Mouse (Mus musculus): ENCODE measurements at regions not wholly inside any gene's neighbourhood (a gene's known extent, or its start where the extent isn't known, plus 50 kb on each side); places are given as distances from the start of the nearest gene placed in this dataset.

DNA sequence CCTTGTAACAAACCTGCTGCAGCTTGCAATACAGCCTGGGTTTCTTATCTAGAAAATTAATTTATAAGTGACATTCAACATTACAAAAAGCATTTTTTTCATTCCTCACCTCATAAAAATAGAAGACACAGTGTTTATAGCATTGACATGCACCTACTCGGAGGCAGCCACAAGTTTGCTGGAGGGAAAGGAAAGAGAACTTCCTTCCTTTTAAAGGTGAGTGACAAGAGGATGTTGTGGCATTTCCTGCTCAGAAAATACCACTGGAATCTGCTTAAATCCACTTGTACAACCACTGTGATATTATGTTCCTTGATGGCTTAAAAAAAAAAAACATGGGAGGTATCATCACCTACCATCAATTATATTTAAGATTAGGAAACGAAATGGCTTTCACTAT lies 1222.2 kb upstream of the Flrt2 start:
- DNase-seq (ENCODE audit: low spot score in 2 of 2), result no peak

DNA sequence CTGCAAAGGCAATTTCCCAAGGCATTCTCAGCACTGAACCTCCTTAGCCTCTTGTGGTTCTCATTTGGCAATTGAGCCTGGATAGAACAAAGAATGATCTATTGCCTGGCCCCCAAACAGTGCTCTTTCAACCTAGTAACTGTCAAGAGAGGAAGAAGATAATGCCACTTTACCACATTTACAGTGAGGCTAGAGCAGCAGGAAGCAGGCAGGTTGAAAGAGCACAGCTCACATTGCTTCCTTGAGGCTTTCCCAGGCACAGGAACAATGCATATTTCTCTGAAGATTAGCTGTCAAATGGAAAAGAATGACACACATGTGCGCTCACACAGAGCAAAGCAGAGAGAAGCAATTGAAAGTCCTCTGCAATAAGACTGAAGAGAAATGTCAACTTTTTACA lies 1221.0 kb upstream of the Flrt2 start:
- DNase-seq (ENCODE audit: low spot score in 2 of 2), result no peak

DNA sequence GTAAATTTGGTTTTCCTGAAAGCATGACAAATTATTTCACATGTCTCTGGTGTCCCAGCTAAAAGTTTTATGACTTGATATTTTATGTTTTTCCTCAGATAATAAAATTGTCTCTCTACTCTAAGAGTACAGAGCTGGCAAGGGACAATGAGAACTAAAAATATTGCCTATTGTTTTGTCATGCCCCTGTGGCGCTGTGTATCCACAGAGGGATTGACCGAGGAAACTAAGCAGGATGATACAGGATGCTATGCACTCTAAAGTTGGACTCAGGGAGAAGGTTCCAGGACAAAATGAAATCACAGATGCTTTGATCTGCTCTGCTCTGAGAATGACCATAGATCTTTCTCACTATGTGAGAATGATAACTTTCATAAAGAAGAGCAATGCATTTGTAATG lies 1203.3 kb upstream of the Flrt2 start:
- DNase-seq (ENCODE audit: low spot score in 2 of 2), result no peak

DNA sequence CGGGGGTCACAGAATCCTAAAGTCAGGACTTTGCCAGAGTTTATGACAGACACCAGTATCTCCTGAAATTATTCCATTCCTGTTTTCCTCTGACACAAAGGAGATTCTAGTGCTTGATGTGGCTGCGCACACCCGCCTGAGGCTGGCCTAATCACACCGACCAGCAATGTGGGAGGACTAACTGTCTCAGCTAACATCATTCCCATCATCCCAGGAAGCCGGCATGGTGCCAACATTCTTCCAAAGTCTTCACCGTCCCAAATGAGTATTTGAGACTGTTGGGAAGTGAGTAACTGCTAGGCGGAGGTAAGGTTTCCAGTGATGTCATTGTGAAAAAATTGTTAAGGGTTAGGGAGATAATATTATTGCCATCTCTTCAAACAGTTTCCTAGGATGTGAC lies 1183.9 kb upstream of the Flrt2 start:
- DNase-seq (ENCODE audit: low spot score in 2 of 2), result no peak

DNA sequence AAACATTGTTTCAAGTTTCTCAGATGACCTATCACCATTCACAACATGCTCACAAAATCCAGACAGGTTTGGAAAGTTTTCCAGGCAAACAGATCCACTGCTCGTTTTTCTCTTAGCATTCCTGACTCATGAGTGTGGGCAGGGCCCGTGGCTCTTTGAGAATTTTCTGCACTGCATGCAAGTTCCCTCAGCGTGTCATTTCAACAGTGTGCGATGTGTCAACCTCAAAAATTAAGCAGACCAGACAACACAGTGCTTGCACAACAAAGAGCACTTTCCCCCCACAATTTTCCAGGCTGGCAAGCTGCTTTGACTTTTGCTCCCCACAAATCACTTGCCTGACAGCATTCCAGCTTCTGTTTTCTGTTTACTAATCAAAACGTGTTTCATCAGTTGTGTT lies 1182.2 kb upstream of the Flrt2 start:
- DNase-seq (ENCODE audit: low spot score in 2 of 2), result peak; percentile 0 to 31

DNA sequence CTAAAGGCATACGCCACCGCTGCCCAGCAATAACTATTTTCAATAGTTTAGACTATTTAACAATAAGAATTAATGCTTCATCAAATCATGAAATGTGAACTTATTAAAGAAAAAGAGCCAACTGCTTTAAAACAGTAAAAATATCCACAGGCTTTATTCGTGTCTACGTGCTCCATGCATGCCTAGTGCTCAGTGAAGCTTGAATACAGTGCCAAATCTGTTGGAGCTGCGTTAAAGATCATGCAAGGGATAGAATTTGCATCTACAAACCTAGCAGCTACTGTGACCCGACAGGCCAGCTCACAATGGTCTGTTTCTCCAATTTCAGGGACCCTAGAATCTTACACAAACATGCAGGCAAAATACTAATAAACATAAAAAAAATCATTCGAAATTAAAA lies 1147.3 kb upstream of the Flrt2 start:
- no peak for DNase-seq (ENCODE audit: low spot score in 2 of 2)

DNA sequence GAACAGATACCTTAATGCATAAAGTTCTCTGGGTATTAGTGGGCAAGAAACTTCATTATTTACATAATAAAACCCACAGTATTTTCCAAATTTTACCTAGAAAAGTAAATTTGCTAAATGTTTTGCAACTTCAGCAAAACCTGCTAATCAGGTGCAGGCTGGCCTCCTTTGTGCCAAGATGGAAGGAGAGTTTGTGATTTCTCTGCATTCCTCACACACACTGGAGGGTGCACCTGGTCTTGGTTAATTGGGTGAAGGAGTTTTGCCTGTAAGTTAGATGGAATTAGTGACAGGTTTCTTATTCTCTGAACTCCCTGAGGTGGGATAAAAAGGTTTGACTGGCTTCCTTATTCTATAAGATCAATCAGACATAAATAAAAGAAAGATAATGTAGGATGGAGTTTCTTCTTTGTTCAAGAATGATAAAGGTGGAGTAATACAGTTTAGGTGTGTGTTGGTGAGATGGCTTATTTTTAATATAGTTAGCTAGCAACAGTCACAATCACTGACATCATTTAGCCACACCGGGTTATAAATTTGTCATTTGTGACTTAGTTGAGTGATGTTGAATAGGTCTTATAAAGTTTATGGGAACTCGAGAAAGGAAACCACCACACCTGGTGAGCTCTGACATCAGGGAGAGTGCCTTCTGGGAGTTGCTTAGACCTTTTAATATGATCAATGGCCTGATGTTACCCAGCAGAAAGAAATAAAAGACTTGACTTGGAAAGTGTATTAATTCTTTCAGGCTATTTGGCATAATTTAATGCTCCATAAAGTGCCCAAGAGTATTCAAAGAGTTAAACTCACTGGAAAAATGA lies 1131.4 kb upstream of the Flrt2 start:
- no peak for DNase-seq (ENCODE audit: low spot score in 2 of 2)

DNA sequence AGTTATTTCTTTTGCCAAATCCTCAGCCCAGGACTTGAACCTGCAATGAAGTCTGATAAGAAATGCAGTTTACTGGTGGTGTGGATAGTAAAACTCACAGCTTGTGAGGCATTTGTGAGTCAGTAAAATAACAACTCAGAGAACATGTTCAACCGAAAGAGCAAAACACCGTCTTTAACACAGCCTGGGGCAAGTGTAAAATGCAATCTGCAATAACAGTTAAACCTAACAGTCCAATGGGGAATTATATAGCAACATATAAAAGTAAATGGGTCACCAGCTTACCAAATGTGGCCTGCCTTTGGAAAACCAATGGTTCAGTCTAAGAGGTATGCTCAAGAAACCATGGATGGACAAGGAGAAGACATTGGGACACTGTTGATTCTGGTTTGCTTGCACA lies 1117.0 kb upstream of the Flrt2 start:
- DNase-seq (ENCODE audit: low spot score in 2 of 2), result no peak

DNA sequence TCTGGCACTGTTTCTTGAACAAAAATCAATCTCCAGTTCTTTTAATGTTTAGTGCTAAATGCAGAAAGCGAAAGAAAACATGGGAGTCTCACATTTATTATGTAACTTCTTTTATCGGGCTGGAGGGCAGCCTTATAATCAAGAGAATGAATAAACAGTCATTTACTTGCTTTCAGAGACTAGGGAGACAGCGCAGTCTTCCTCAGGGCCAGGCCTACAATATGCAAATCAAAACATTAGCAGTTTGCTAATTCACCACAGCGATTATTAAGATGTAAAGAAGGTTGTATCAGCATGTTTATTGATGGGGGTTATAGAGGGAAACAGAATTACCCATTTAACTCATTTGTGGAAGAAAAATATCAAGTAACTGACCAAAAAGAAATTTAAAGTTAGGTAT lies 1111.7 kb upstream of the Flrt2 start:
- DNase-seq (ENCODE audit: low spot score in 2 of 2), result no peak

DNA sequence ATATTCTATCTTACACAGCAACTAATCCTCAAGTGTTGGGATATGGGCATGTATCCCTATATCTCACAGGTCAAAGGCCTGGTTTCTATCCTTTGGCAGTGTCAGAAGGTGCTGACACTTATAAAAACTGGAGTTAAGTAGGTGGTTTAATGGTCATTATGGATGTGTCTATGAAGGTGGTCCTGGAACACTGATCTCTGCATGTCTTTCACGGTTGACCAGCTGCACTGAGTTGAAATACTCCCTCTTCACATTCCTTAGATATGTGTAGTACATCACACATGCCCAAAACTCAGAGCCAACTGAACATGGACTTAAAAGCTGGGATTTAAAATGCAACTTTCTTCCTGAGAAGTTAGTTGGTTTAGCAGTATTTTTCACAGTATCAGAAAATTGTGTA lies 1107.7 kb upstream of the Flrt2 start:
- DNase-seq (ENCODE audit: low spot score in 2 of 2), result no peak

DNA sequence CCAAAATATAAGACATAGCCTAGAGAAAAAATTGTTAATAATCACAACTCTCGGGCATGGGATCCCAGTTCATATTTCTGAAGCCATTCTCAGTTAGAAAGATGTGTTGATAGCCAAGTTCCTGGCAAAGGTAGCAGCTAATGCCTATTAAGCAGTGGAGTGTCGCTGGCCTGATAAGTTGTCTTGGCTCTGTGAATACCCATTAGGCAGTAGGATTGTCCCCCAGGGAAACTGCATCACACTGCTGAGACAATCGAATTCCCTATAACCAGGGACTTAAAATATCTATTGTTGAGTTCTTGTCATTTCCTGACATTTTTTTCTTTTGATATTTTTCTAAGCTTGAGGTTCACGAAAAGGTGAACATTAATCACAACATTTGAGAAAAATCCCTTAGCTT lies 1105.0 kb upstream of the Flrt2 start:
- no peak for DNase-seq (ENCODE audit: low spot score in 2 of 2)

DNA sequence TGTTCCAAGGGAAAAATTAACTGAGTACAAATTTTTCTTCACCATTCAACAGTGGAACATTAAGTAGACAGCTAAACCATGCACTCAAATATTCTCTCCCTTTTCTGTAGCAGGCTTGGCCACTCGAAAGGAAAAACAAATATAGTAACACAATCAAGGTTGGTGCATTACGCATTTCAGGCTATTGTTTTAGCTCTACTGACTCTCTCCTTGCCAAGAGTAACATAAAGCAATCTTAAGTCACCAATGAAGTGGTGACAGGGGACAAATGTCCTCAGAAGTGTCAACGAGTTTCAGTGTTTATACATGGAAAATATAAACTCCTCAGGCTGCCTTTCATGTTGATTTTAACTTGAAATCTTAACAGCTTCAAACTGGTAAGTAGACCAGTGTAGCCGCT lies 1103.4 kb upstream of the Flrt2 start:
- DNase-seq (ENCODE audit: low spot score in 2 of 2), result no peak

DNA sequence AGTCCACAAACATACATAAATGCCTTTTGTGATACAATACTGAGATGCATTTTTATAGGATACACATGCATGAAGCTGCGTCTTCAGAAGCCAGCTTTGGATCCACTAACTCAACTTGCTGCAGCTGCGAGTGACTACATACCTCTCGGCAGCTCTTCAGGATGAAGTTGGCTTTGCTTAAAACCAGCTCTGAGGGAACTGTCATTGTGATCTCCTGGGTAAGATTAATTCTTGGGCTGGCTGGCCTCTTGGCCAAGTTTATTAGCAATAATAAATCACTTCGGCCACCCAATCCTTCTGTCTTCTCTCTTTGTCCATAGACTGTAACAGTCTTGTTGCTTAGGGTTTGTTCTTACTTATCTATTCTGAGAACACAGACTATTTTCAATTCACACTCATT lies 1103.0 kb upstream of the Flrt2 start:
- no peak for DNase-seq (ENCODE audit: low spot score in 2 of 2)

DNA sequence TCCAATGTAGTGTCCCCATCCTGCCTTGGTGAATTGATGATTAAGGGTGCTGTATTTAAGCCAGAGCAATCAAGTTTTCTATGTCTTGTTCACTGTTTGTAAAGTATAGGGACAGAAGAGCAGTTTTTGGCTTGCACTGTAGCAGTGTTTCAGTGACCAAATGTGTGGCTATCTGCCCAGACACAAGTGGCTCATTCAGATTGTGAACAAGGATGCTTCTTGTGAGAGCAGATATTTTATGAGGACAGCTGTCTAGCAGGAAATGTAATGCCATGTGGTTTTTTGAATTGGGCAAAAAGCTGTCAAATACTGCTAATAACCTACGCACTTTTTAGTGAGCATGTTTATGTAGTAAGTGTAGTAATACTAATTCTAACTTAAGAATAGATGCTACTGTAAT lies 1086.5 kb upstream of the Flrt2 start:
- no peak for DNase-seq (ENCODE audit: low spot score in 2 of 2)

DNA sequence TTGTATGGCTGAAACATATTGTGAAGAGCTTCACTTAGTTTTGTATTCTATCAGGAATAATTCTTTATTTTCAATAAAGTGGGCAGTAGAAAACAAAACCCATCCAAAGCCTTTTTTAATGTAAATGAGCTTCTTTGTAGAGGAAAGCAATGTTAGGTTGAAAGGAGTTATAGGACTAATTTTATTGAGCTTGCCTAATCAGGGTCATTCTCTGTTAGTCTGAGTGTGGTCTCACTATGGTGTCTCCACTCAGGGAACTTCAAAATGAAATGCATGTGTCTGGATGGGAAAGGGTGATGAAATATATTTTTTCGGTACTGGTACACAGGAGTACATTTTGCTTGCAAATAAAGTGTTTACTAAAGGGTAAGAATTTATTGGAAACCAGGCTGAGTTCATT lies 1055.5 kb upstream of the Flrt2 start:
- DNase-seq (ENCODE audit: low spot score in 2 of 2), result no peak

DNA sequence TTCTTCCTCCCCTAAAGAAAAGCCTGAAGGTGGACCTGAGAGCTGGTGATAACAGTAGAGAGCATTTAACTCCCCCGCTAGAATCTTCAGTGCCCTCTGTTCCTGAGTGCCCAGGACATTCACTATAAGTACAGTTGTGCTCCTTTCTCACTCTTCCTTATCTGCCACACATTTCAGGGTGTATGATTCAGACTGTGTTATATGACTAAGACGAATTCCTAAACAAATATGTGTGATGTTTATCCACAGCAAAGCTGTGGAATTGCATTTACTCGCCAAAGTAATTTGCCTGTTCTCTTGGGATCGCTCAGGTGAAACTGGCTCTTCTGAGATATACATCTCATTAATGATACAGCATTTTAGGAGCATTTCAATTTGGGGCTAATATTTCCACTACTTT lies 1051.9 kb upstream of the Flrt2 start:
- DNase-seq (ENCODE audit: low spot score in 2 of 2), result no peak

DNA sequence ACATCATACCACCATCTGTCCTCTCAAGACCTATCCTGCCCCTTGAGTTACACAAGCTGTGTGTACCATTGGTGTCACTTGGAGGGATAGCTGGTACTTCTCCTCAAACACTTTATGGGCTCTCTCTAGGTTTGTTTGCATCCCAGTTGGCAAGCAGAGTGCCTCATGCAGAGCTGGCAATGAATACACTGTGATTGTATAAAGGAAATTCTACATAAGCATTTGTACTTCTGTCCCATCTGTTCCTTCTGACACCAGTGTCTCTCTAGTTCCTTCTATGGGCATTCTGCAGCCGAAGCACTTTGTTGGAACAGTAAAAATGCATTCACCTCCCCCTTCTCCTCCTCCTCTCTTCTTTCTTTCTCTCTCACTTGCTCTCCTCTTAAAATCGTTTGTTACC lies 1046.7 kb upstream of the Flrt2 start:
- no peak for DNase-seq (ENCODE audit: low spot score in 2 of 2)

DNA sequence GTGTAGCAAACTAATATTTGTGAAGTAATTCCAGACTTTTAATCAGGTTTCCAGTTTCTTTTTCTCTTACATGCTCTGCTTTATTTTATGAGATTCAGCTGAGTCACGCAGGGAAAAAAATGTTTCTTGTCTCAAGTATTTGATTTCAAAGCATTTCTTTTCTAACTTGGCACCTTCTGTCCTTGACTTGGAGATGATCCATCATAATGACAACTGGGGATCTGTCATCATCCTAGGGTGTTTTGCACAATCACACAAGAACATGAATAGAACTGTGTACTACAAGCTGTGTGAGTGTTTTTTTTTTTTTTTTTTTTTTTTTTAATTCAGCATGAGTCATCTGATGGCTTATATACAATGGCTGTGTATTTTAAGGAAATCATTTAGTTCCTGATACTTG lies 1022.0 kb upstream of the Flrt2 start:
- no peak for DNase-seq (ENCODE audit: low spot score in 2 of 2)

DNA sequence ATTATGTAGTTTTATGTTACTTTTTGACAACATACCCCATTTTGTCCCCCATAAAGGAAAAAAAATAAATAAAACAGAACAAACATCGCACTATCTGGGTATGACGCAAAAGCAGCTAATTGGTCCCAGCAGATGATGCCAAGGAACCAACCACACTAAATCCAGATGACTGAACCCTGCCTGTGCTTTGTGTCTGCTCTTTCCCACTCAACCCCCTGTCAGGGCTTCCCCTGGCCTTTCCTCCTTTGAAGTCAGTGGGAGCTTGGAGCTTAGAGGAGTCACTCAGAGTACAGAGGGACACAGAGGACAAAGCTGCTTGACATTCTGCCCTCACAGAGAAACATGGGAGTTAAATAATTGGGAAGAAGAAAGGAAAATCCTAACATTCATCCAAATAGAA lies 1017.1 kb upstream of the Flrt2 start:
- DNase-seq (ENCODE audit: low spot score in 2 of 2), result no peak

DNA sequence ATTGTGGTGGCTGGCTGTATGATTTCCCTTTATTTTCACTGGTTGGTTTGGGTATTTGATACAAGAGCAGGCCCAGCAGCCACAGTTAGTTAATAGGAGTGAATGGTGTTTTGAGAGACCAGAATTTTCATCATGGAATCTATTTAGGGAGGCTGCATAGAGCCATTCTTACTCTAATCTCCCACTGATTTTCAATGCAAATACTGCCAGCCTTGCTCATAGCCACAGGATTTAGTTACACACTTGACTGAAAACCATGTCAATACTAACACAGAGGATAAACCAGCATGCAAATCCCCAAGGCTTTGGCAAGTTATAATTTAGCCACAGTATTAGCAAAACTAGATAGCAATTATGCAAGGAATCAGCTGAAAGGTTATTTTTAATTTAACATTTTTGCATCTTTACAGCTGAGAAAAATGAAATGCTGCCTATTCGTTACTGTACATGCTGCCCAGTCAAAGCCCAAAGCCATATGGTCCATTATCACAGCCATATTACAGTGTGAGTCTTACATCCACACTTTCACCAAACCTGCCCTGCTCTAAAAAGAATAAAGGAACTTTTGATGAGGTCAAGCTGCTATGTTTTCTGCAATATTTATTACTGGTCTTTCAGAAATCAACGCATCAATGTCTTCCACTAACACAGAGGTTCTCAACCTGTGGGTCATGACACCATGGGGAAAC lies 1000.5 kb upstream of the Flrt2 start:
- no peak for DNase-seq (ENCODE audit: low spot score in 2 of 2)

DNA sequence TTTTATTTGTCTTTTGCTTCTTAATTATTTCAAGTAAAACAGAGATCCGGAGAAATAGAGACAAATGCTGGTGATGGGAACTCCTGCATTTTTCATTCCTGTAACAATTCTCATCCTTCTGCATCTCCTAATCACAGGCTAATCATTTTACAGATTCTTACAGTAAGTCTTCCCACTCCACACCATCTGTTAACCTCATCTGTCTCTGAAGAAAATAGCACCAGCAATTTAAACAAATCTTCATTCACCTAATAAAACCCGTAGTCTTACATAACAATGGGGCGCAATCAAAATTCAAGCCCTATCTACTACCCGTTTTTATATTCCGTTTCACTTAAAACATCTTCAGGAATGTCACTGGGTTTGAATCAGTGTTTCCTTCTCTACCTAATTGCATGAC lies 960.6 kb upstream of the Flrt2 start:
- no peak for DNase-seq (ENCODE audit: low spot score in 2 of 2)

DNA sequence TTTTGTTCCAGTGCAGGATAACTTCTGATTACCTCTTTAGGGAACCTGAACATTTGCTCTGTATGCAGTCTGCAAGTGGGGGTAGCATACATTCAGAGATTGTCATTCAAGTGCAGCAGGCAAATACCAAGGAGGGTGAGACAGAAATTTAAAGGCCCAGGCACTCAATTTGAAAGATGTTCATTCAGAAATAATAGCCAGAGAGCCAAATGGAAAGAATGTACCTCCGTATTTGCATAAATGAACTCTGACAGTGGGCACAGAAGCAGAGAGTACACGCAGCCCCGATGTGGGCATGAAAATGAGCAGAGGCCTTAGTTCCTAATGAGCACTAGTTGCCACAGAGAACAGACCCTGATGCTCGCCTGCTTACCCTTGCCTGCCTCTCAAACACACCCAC lies 958.8 kb upstream of the Flrt2 start:
- no peak for DNase-seq (ENCODE audit: low spot score in 2 of 2)

DNA sequence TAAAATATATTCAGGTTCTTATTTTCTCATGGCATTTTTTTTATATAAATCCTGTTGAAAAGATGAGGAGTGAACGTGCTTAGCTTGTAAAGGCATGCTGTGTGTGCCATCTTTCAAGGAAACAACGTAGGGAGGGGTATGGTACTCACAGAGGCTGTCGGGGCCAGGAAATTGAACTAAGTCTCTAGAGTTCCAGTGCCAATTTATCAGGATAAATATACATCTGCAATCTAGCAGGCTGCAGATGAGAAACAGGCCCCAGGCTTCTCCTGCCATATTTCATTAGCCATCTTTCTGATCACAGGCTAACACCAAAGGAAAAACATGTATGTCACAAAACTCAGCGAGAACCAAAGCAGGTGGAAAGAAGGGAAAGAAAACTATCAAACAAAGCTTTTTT lies 954.8 kb upstream of the Flrt2 start:
- no peak for DNase-seq (ENCODE audit: low spot score in 2 of 2)

Measured in urinary bladder, postnatal 36 days (tissue).